Mouse (Mus musculus) ES-Bruce4 (cell line): ENCODE results near the gene Specc1l.

Experiments used
- CTCF ChIP-seq: IDR thresholded peaks from one replicate; pipeline ENCODE4 v1.8.1; 2011; ENCODE audit warnings: low read depth, low read length
- EP300 ChIP-seq: IDR thresholded peaks from 2 replicates; pipeline ENCODE4 v1.6.1; 2011; ENCODE audit warnings: low read depth, low read length; ENCODE audit not compliant: insufficient read depth
- POLR2A ChIP-seq: IDR thresholded peaks from one replicate; pipeline ENCODE4 v1.8.1; 2011; ENCODE audit warnings: low read length; ENCODE audit not compliant: insufficient read depth

GRCm38 (mm10) chr10:75316908-75317761 is 105.3 kb downstream of the Specc1l start:
- TF ChIP-seq CTCF = peak; percentile 50
- no peak for TF ChIP-seq EP300
- no peak for TF ChIP-seq POLR2A
